Mouse (Mus musculus): ENCODE measurements around the gene Crim1. TPM values are rescaled to one million over a fixed set of nuclear protein-coding genes. Genes with fewer than 3 reads are reported as not detected.

Crim1 gene
- polyA plus RNA-seq, 1 experiment from 2014 or later = 2.3 TPM

GRCm38 (mm10) chr17:78315659-78316058 is 115.6 kb downstream of the Crim1 start:
- Histone ChIP-seq H3K9ac (ENCODE audit: low read length) (no peak overlapping the region), H3K27me3 (ENCODE audit: control insufficient read depth, insufficient read depth, low read length) (no peaks in the 10 kb centered on the region; the same call in 1 of the 2 replicates), H3K4me2 (ENCODE audit: low read depth, low read length) (no peak overlapping the region), H3K9me3 (replicated peaks; ENCODE audit: control insufficient read depth, low read length) (no peaks in the 10 kb centered on the region), H3K4me3 (ENCODE audit: low read length) (no peak overlapping the region), H3K4me1 (ENCODE audit: control insufficient read depth, insufficient read depth, low read length) (0 out of 2 replicates have a peak, but pooled peaks cover 3% of the 10 kb centered on the region), H3K27ac (ENCODE audit: low read length) (no peak overlapping the region), H3K36me3 (ENCODE audit: control insufficient read depth, insufficient read depth) (peaks cover 3% of the 10 kb centered on the region)
- ATAC-seq (replicated peaks; ENCODE audit: extremely low read depth, insufficient read depth, low FRiP score) = no peak
- WGBS = 93% methylated on average over 11 of the region's 11 CpGs

GRCm38 (mm10) chr17:78317381-78317780 is 117.3 kb downstream of the Crim1 start:
- no peak overlapping the region for H3K27ac ChIP-seq (ENCODE audit: low read length)
- no peak for ATAC-seq (replicated peaks; ENCODE audit: extremely low read depth, insufficient read depth, low FRiP score)
- peaks cover 8% of the 10 kb centered on the region for H3K4me1 ChIP-seq (ENCODE audit: control insufficient read depth, insufficient read depth, low read length)
- no peaks in the 10 kb centered on the region for H3K9me3 ChIP-seq (replicated peaks; ENCODE audit: control insufficient read depth, low read length)
- no peaks in the 10 kb centered on the region; the same call in 1 of the 2 replicates for H3K27me3 ChIP-seq (ENCODE audit: control insufficient read depth, insufficient read depth, low read length)
- H3K36me3 ChIP-seq (ENCODE audit: control insufficient read depth, insufficient read depth) = peaks cover 3% of the 10 kb centered on the region
- H3K4me3 ChIP-seq (ENCODE audit: low read length) = no peak overlapping the region
- 87% methylated on average over 5 of the region's 5 CpGs for WGBS
- no peak overlapping the region for H3K9ac ChIP-seq (ENCODE audit: low read length)
- H3K4me2 ChIP-seq (ENCODE audit: low read depth, low read length) = no peak overlapping the region

- 42% methylated on average over 3 of the region's 3 CpGs for WGBS
- H3K27me3 ChIP-seq (ENCODE audit: control insufficient read depth, insufficient read depth, low read length) = no peaks in the 10 kb centered on the region
Measured at GRCm38 (mm10) chr17:78318810-78319209, 118.8 kb downstream of the Crim1 start.

GRCm38 (mm10) chr17:78321216-78321835 is 121.3 kb downstream of the Crim1 start:
- Histone ChIP-seq H3K4me2 (ENCODE audit: low read depth, low read length) (no peak overlapping the region), H3K4me1 (ENCODE audit: control insufficient read depth, insufficient read depth, low read length) (peaks cover 14% of the 10 kb centered on the region), H3K27ac (ENCODE audit: low read length) (no peak overlapping the region), H3K4me3 (ENCODE audit: low read length) (no peak overlapping the region), H3K36me3 (ENCODE audit: control insufficient read depth, insufficient read depth) (no peaks in the 10 kb centered on the region), H3K27me3 (ENCODE audit: control insufficient read depth, insufficient read depth, low read length) (no peaks in the 10 kb centered on the region), H3K9ac (ENCODE audit: low read length) (no peak overlapping the region), H3K9me3 (replicated peaks; ENCODE audit: control insufficient read depth, low read length) (no peaks in the 10 kb centered on the region)
- no peak for ATAC-seq (replicated peaks; ENCODE audit: extremely low read depth, insufficient read depth, low FRiP score)
- WGBS = 68% methylated on average over 11 of the region's 11 CpGs

More at GRCm38 (mm10) chr17:78318810-78319209, 118.8 kb downstream of the Crim1 start:
- Histone ChIP-seq H3K36me3 (ENCODE audit: control insufficient read depth, insufficient read depth) (peaks cover 3% of the 10 kb centered on the region; the same call in 1 of the 2 replicates), H3K4me3 (ENCODE audit: low read length) (no peak overlapping the region), H3K4me1 (ENCODE audit: control insufficient read depth, insufficient read depth, low read length) (peaks cover 14% of the 10 kb centered on the region), H3K9ac (ENCODE audit: low read length) (no peak overlapping the region), H3K9me3 (replicated peaks; ENCODE audit: control insufficient read depth, low read length) (no peaks in the 10 kb centered on the region), H3K27ac (ENCODE audit: low read length) (no peak overlapping the region), H3K4me2 (ENCODE audit: low read depth, low read length) (no peak overlapping the region)
- no peak for ATAC-seq (replicated peaks; ENCODE audit: extremely low read depth, insufficient read depth, low FRiP score)

- Histone ChIP-seq H3K4me1 (ENCODE audit: control insufficient read depth, insufficient read depth, low read length) (peaks cover 11% of the 10 kb centered on the region), H3K9ac (ENCODE audit: low read length) (no peak overlapping the region), H3K36me3 (ENCODE audit: control insufficient read depth, insufficient read depth) (no peaks in the 10 kb centered on the region), H3K4me3 (ENCODE audit: low read length) (no peak overlapping the region), H3K4me2 (ENCODE audit: low read depth, low read length) (no peak overlapping the region), H3K9me3 (replicated peaks; ENCODE audit: control insufficient read depth, low read length) (no peaks in the 10 kb centered on the region), H3K27ac (ENCODE audit: low read length) (peak overlapping the region; percentile 47), H3K27me3 (ENCODE audit: control insufficient read depth, insufficient read depth, low read length) (no peaks in the 10 kb centered on the region)
- WGBS = 31% methylated on average over 18 of the region's 18 CpGs
- ATAC-seq (replicated peaks; ENCODE audit: extremely low read depth, insufficient read depth, low FRiP score) = no peak
Measured at GRCm38 (mm10) chr17:78322369-78323335, 122.6 kb downstream of the Crim1 start.

GRCm38 (mm10) chr17:78325761-78326332 is 125.8 kb downstream of the Crim1 start:
- Histone ChIP-seq H3K27ac (ENCODE audit: low read length) (no peak overlapping the region), H3K9ac (ENCODE audit: low read length) (no peak overlapping the region), H3K27me3 (ENCODE audit: control insufficient read depth, insufficient read depth, low read length) (no peaks in the 10 kb centered on the region), H3K4me2 (ENCODE audit: low read depth, low read length) (no peak overlapping the region), H3K4me1 (ENCODE audit: control insufficient read depth, insufficient read depth, low read length) (peaks cover 11% of the 10 kb centered on the region), H3K36me3 (ENCODE audit: control insufficient read depth, insufficient read depth) (no peaks in the 10 kb centered on the region), H3K4me3 (ENCODE audit: low read length) (no peak overlapping the region), H3K9me3 (replicated peaks; ENCODE audit: control insufficient read depth, low read length) (no peaks in the 10 kb centered on the region)
- no peak for ATAC-seq (replicated peaks; ENCODE audit: extremely low read depth, insufficient read depth, low FRiP score)
- WGBS = 89% methylated on average over 7 of the region's 7 CpGs

GRCm38 (mm10) chr17:78326381-78326780 is 126.3 kb downstream of the Crim1 start:
- H3K4me1 ChIP-seq (ENCODE audit: control insufficient read depth, insufficient read depth, low read length) = peaks cover 9% of the 10 kb centered on the region
- H3K9me3 ChIP-seq (replicated peaks; ENCODE audit: control insufficient read depth, low read length) = no peaks in the 10 kb centered on the region
- H3K9ac ChIP-seq (ENCODE audit: low read length) = no peak overlapping the region
- H3K4me2 ChIP-seq (ENCODE audit: low read depth, low read length) = no peak overlapping the region
- no peak for ATAC-seq (replicated peaks; ENCODE audit: extremely low read depth, insufficient read depth, low FRiP score)
- no peak overlapping the region for H3K27ac ChIP-seq (ENCODE audit: low read length)
- H3K27me3 ChIP-seq (ENCODE audit: control insufficient read depth, insufficient read depth, low read length) = no peaks in the 10 kb centered on the region
- H3K4me3 ChIP-seq (ENCODE audit: low read length) = no peak overlapping the region
- H3K36me3 ChIP-seq (ENCODE audit: control insufficient read depth, insufficient read depth) = no peaks in the 10 kb centered on the region
- 56% methylated on average over 2 of the region's 2 CpGs for WGBS

GRCm38 (mm10) chr17:78327187-78327586 is 127.1 kb downstream of the Crim1 start:
- Histone ChIP-seq H3K36me3 (ENCODE audit: control insufficient read depth, insufficient read depth) (no peaks in the 10 kb centered on the region), H3K9ac (ENCODE audit: low read length) (no peak overlapping the region), H3K4me3 (ENCODE audit: low read length) (no peak overlapping the region), H3K9me3 (replicated peaks; ENCODE audit: control insufficient read depth, low read length) (no peaks in the 10 kb centered on the region), H3K4me1 (ENCODE audit: control insufficient read depth, insufficient read depth, low read length) (peaks cover 8% of the 10 kb centered on the region), H3K4me2 (ENCODE audit: low read depth, low read length) (no peak overlapping the region), H3K27me3 (ENCODE audit: control insufficient read depth, insufficient read depth, low read length) (no peaks in the 10 kb centered on the region), H3K27ac (ENCODE audit: low read length) (no peak overlapping the region)
- no peak for ATAC-seq (replicated peaks; ENCODE audit: extremely low read depth, insufficient read depth, low FRiP score)
- WGBS = 35% methylated on average over 4 of the region's 4 CpGs

Data from heart, embryonic 16.5 days (tissue).